Mouse (Mus musculus) thymus, adult 2 months (tissue): ENCODE data around the gene Ncdn.

Experiments used
- CTCF ChIP-seq: fragments of 200-500 bp; IDR thresholded peaks from 2 replicates; pipeline ENCODE4 v1.5.1; 2012; ENCODE audit warnings: mild to moderate bottlenecking, control low read depth, low read length, moderate library complexity, borderline replicate concordance; ENCODE audit not compliant: control insufficient read depth, poor library complexity, insufficient read depth; ENCODE audit errors: extremely low read depth
- POLR2A ChIP-seq: fragments of 200-500 bp; IDR thresholded peaks from 2 replicates; pipeline ENCODE4 v1.6.1; 2012; ENCODE audit warnings: mild to moderate bottlenecking, low read length, control low read depth, moderate library complexity; ENCODE audit not compliant: control insufficient read depth, poor library complexity, insufficient read depth; ENCODE audit errors: extremely low read depth

GRCm38 (mm10) chr4:126746194-126746840 lies 6.9 kb downstream of the Ncdn start:
- TF ChIP-seq CTCF: no peak
- TF ChIP-seq POLR2A: no peak
